Mouse (Mus musculus): Measurements from ENCODE around the gene Aup1. TPM values are rescaled to one million over a fixed set of nuclear protein-coding genes. Genes with fewer than 3 reads are reported as not detected.

The Aup1 gene
- total and polyA plus RNA-seq, 3 experiments, result 259 to 500 TPM; not detected in 1

GRCm38 (mm10) chr6:83004872-83005271 is 49.4 kb upstream of the Aup1 start (continued):
- no peak for TF ChIP-seq ZKSCAN1 (IDR thresholded peaks at IDR 0.05; ENCODE audit: low read depth, low read length)

- no peaks in the 10 kb centered on the region for H3K27me3 ChIP-seq (ENCODE audit: control insufficient read depth in 1 of 2, insufficient read depth in 2 of 2, low read length in 2 of 2)
- no peak overlapping the region for H3K4me3 ChIP-seq (ENCODE audit: control insufficient read depth in 1 of 2, insufficient read depth in 1 of 2, low read depth in 2 of 2, low read length in 2 of 2)
- peak overlapping the region; percentile 54 for H3K27ac ChIP-seq (ENCODE audit: control insufficient read depth, low read depth, low read length)
- H3K4me1 ChIP-seq (ENCODE audit: control insufficient read depth in 1 of 2, insufficient read depth in 2 of 2, low read length in 2 of 2), result peaks cover 21 to 37% of the 10 kb centered on the region in 2 experiments
- DNase-seq (ENCODE audit: low read depth, low spot score), result no peak
- peak; percentile 63 for TF ChIP-seq ZNF384 (IDR thresholded peaks at IDR 0.05; ENCODE audit: low read depth, low read length)
- TF ChIP-seq GABPA (IDR thresholded peaks at IDR 0.05; ENCODE audit: low read depth, low read length), result no peak
- no peak for TF ChIP-seq MXI1 (IDR thresholded peaks at IDR 0.05; ENCODE audit: low read depth, low read length)
- 0 out of 4 replicates have a peak, but pooled peaks of 1 of the 2 experiments have one; percentile 13 for TF ChIP-seq POLR2A (IDR thresholded peaks at IDR 0.05; ENCODE audit: control insufficient read depth in 1 of 2, insufficient read depth in 1 of 2, low read depth in 1 of 2, low read length in 2 of 2, poor library complexity in 1 of 2)
- peaks cover under 1% of the 10 kb centered on the region; the same call in 1 of the 2 replicates for H3K79me2 ChIP-seq (ENCODE audit: control insufficient read depth, insufficient read depth, low read length, poor library complexity)
- H3K9me3 ChIP-seq (replicated peaks; ENCODE audit: insufficient read depth, low read length), result no peaks in the 10 kb centered on the region
- H3K9ac ChIP-seq (ENCODE audit: control insufficient read depth, low read depth, low read length, poor library complexity, severe bottlenecking), result peak overlapping the region; percentile 48; the same call in 1 of the 2 replicates
- peaks cover 0 to 33% of the 10 kb centered on the region in 2 experiments; a peak in 2 of 4 replicates for H3K36me3 ChIP-seq (ENCODE audit: control insufficient read depth in 1 of 2, insufficient read depth in 2 of 2, low read length in 2 of 2)
Observed at GRCm38 (mm10) chr6:83005444-83006011, 48.8 kb upstream of the Aup1 start.

- no peak overlapping the region for H3K9ac ChIP-seq (ENCODE audit: control insufficient read depth, low read depth, low read length, poor library complexity, severe bottlenecking)
- no peak for DNase-seq (ENCODE audit: low read depth, low spot score)
- TF ChIP-seq ZNF384 (IDR thresholded peaks at IDR 0.05; ENCODE audit: low read depth, low read length) (no peak), RCOR1 (IDR thresholded peaks at IDR 0.05; ENCODE audit: low read depth, low read length) (no peak), MYB (IDR thresholded peaks at IDR 0.05; ENCODE audit: low read depth, low read length) (no peak), KAT2A (conservative IDR thresholded peaks at IDR 0.05; ENCODE audit: low read depth, low read length) (no peak)
- H3K27ac ChIP-seq (ENCODE audit: control insufficient read depth, low read depth, low read length), result no peak overlapping the region
- H3K9me3 ChIP-seq (replicated peaks; ENCODE audit: insufficient read depth, low read length), result no peaks in the 10 kb centered on the region
- H3K36me3 ChIP-seq (ENCODE audit: control insufficient read depth in 1 of 2, insufficient read depth in 2 of 2, low read length in 2 of 2), result peaks cover 0 to 39% of the 10 kb centered on the region in 2 experiments; a peak in 2 of 4 replicates
- no peaks in the 10 kb centered on the region for H3K27me3 ChIP-seq (ENCODE audit: control insufficient read depth in 1 of 2, insufficient read depth in 2 of 2, low read length in 2 of 2)
- no peak overlapping the region for H3K4me3 ChIP-seq (ENCODE audit: control insufficient read depth in 1 of 2, insufficient read depth in 1 of 2, low read depth in 2 of 2, low read length in 2 of 2)
- peaks cover 3% of the 10 kb centered on the region for H3K79me2 ChIP-seq (ENCODE audit: control insufficient read depth, insufficient read depth, low read length, poor library complexity)
- peaks cover 21 to 43% of the 10 kb centered on the region in 2 experiments for H3K4me1 ChIP-seq (ENCODE audit: control insufficient read depth in 1 of 2, insufficient read depth in 2 of 2, low read length in 2 of 2)
Observed at GRCm38 (mm10) chr6:83006114-83006513, 48.2 kb upstream of the Aup1 start.

GRCm38 (mm10) chr6:83008659-83009058 is 45.7 kb upstream of the Aup1 start:
- no peaks in the 10 kb centered on the region for H3K27me3 ChIP-seq (ENCODE audit: control insufficient read depth in 1 of 2, insufficient read depth in 2 of 2, low read length in 2 of 2)
- H3K36me3 ChIP-seq (ENCODE audit: control insufficient read depth in 1 of 2, insufficient read depth in 2 of 2, low read length in 2 of 2), result peaks cover 0 to 52% of the 10 kb centered on the region in 2 experiments; a peak in 2 of 4 replicates
- peaks cover 40 to 58% of the 10 kb centered on the region in 2 experiments for H3K4me1 ChIP-seq (ENCODE audit: control insufficient read depth in 1 of 2, insufficient read depth in 2 of 2, low read length in 2 of 2)
- H3K9me3 ChIP-seq (replicated peaks; ENCODE audit: insufficient read depth, low read length), result no peaks in the 10 kb centered on the region
- no peak overlapping the region for H3K9ac ChIP-seq (ENCODE audit: control insufficient read depth, low read depth, low read length, poor library complexity, severe bottlenecking)
- H3K27ac ChIP-seq (ENCODE audit: control insufficient read depth, low read depth, low read length), result peak overlapping the region; percentile 14
- TF ChIP-seq BHLHE40 (IDR thresholded peaks at IDR 0.05; ENCODE audit: borderline replicate concordance, low read depth, low read length) (no peak), POLR2AphosphoS2 (IDR thresholded peaks at IDR 0.05; ENCODE audit: low read length) (no peak), ZMIZ1 (IDR thresholded peaks at IDR 0.05; ENCODE audit: low read depth, low read length) (no peak), ZC3H11A (IDR thresholded peaks at IDR 0.05; ENCODE audit: low read depth, low read length) (no peak), TAL1 (IDR thresholded peaks at IDR 0.05; ENCODE audit: low read length) (no peak), POLR2A (IDR thresholded peaks at IDR 0.05; ENCODE audit: control insufficient read depth in 1 of 2, insufficient read depth in 1 of 2, low read depth in 1 of 2, low read length in 2 of 2, poor library complexity in 1 of 2) (no peak), POLR2AphosphoS5 (IDR thresholded peaks at IDR 0.05; ENCODE audit: borderline replicate concordance, low read depth, low read length) (no peak), MYC (IDR thresholded peaks at IDR 0.05; ENCODE audit: low read depth, low read length) (no peak), GABPA (IDR thresholded peaks at IDR 0.05; ENCODE audit: low read depth, low read length) (no peak), ZKSCAN1 (IDR thresholded peaks at IDR 0.05; ENCODE audit: low read depth, low read length) (no peak), GATA1 (IDR thresholded peaks at IDR 0.05; ENCODE audit: low read depth, low read length) (no peak), E2F4 (IDR thresholded peaks at IDR 0.05; ENCODE audit: borderline replicate concordance, low read depth, low read length) (no peak), HCFC1 (IDR thresholded peaks at IDR 0.05; ENCODE audit: low read depth, low read length) (0 out of 2 replicates have a peak, but pooled peaks have one; percentile 19), USF2 (IDR thresholded peaks at IDR 0.05; ENCODE audit: borderline replicate concordance in 1 of 2, insufficient read depth in 1 of 2, low read depth in 1 of 2, low read length in 2 of 2) (no peak), SIN3A (IDR thresholded peaks at IDR 0.05; ENCODE audit: low read length) (0 out of 2 replicates have a peak, but pooled peaks have one; percentile 19), EP300 (IDR thresholded peaks at IDR 0.05; ENCODE audit: low read depth in 1 of 2, low read length in 2 of 2) (0 out of 4 replicates have a peak, but pooled peaks of 1 of the 2 experiments have one; percentile 25), MYB (IDR thresholded peaks at IDR 0.05; ENCODE audit: low read depth, low read length) (no peak)
- no peak overlapping the region for H3K4me3 ChIP-seq (ENCODE audit: control insufficient read depth in 1 of 2, insufficient read depth in 1 of 2, low read depth in 2 of 2, low read length in 2 of 2)
- peaks cover 3% of the 10 kb centered on the region for H3K79me2 ChIP-seq (ENCODE audit: control insufficient read depth, insufficient read depth, low read length, poor library complexity)
- peak; percentile 57 for DNase-seq (ENCODE audit: low read depth, low spot score)
